Mouse (Mus musculus) lung, adult 2 months (tissue): Measurements from ENCODE around the gene Panx2.

Source experiments
- CTCF ChIP-seq: fragments of 200-500 bp; IDR thresholded peaks from 2 replicates; pipeline ENCODE4 v1.5.1; 2011; ENCODE audit warnings: mild to moderate bottlenecking, low read length, control low read depth; ENCODE audit not compliant: insufficient read depth
- POLR2A ChIP-seq: fragments of 200-500 bp; IDR thresholded peaks from 2 replicates; pipeline ENCODE4 v1.6.1; 2011; ENCODE audit warnings: low read depth, mild to moderate bottlenecking, control low read depth, low read length, borderline replicate concordance; ENCODE audit errors: extremely low read depth

- TF ChIP-seq CTCF, result no peak
- no peak for TF ChIP-seq POLR2A
Observed at GRCm38 (mm10) chr15:89102646-89103045, 43.1 kb downstream of the Panx2 start.
